Mouse (Mus musculus) erythroblast, adult 5-6 weeks (primary cell): ENCODE results near the gene Arhgap29. TPM values are rescaled to one million over a fixed set of nuclear protein-coding genes. Genes with fewer than 3 reads are reported as not detected.

Source experiments
- ATAC-seq: replicated peaks from 2 replicates; pipeline ENCODE4 v1.8.0; 2016; ENCODE audit warnings: moderate number of reproducible peaks, mild to moderate bottlenecking, moderate TSS enrichment, inconsistent platforms; ENCODE audit not compliant: poor library complexity, low FRiP score, severe bottlenecking
- total RNA-seq, 2 experiments: library from RNA; stranded (forward) in 1 of 2; stranded (reverse) in 1 of 2; fragments of 150-400 nt in 1 of 2; fragments of 200-764, 138-1000 nt in 1 of 2; gene quantifications; 2 replicates each; pipeline versions ENCODE4 v1.2.3 to v1.2.4; 2015 to 2017; ENCODE audit warnings: low replicate concordance in 2 of 2

Gene Arhgap29
- total RNA-seq (2015; ENCODE audit: low replicate concordance) (0.19 TPM in 1 of 2 replicates, not detected in the other), total RNA-seq (2017; ENCODE audit: low replicate concordance) (0.51 TPM in 1 of 2 replicates, not detected in the other)

DNA sequence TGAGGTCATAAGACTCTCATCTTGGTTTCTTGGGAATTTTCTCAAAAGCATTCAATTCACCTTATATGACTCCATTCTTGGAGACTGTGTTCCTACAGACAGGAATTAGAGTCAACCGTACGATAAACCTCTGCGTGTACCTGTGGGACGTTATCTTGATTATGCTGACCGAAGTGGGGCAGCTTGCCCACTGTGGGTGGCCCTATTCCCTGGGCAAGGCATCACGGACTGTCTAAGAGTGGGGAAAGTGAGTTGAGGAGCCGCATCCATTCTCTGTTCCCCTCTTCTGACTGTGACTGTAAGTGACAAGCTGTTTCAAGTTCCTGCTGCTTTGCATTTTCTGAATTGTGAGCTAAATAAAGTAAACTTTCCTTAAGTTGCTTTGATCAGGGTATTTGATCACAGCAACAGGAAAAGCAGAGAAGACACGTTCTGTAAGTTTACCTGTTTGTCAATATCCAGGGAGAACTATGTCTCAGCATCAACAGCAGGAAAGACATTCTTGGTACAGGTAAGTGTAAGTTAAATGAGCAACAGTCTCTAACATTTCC is at the start of gene Arhgap29:
Gene Arhgap29 (plus strand): TSS at position 501 of the 551 bp plus-strand sequence.
- ATAC-seq: no peak

GRCm38 (mm10) chr3:121902729-121903128 is 49.6 kb upstream of the Arhgap29 start:
- ATAC-seq: no peak

- no peak for ATAC-seq
These were observed 49.1 kb upstream of the Arhgap29 start for GRCm38 (mm10) chr3:121903286-121903685.

- no peak for ATAC-seq
These were observed 48.6 kb upstream of the Arhgap29 start for GRCm38 (mm10) chr3:121903695-121904094.

DNA sequence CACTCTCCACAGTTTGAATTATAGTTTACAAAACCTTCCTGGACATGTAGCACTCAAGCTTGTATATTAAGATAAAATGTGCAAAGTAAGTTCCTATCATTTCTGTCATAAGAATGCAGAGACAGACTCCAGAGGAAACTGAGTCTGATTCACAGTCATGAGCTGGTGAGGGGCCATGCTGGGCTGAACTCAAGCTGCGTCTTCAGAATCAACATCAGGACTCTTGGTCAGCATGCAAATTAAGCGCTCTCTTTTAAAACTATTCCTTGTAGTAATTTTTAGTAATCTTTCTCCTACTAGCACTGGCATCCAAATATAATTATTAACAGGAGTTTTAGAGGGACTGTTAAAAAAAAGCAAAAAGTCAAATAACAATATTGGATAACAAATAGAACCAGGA is 47.9 kb upstream of the Arhgap29 start:
- ATAC-seq: no peak

DNA sequence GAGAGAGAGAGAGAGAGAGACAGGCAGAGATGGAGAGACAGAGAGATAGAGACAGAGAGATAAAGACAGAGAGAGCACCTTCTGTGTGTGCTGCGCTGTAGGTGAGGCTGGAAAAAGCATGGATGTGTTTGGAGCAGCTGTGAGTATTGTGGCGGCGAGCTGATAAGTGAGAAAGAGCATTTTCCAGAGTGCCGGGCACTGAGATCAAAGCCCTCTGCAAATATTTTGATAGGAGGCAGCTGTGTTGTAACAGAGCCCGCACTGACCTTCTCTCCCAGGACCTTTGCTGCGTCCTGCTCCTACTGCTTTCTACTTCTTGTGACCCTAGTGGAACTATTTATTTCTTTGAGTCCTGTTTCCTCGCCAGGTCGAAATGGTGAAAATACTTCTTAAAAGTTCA is 45.7 kb upstream of the Arhgap29 start:
- ATAC-seq: no peak

DNA sequence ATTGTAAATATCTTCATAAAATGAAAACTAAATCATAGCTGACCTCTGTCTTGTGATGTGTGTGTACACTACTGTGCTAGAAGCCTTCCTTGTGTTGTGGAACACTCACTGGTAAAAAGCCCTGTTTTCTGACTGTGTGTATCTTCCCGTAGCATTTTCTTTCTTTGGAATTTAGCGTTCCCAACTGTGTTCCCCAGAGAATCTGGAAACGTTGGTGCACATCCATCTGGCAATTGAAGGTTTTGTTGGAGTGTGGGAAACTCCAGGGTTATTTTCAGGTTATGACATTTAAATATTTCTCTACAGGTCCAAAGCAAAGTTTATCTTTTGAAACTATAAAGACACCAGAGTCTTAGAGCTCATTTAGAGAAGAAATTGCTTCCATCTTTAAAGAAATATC is 43.2 kb upstream of the Arhgap29 start:
- no peak for ATAC-seq

- ATAC-seq: no peak
These were observed 38.9 kb upstream of the Arhgap29 start for GRCm38 (mm10) chr3:121913476-121913875.

GRCm38 (mm10) chr3:121914459-121915185 is 37.7 kb upstream of the Arhgap29 start:
- no peak for ATAC-seq

DNA sequence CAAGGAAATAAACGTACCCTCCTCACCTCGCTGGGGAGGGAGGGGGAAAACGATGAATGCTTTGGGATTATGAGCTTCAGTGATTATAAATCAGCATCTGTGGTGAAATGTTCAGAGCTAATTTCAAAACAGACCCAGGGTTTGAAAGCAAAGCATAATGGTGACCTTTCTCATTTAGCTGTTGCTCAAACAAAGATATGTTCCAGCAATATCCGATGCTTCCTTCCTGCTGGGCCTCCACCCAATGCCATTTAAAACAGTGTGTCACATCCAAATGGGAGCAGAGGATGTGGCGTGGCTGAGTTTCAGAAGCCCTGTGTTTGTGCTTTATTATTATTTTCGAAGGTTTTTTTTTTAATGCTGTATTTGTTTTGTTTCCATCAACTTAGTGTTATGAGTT is 37.1 kb upstream of the Arhgap29 start:
- no peak for ATAC-seq

DNA sequence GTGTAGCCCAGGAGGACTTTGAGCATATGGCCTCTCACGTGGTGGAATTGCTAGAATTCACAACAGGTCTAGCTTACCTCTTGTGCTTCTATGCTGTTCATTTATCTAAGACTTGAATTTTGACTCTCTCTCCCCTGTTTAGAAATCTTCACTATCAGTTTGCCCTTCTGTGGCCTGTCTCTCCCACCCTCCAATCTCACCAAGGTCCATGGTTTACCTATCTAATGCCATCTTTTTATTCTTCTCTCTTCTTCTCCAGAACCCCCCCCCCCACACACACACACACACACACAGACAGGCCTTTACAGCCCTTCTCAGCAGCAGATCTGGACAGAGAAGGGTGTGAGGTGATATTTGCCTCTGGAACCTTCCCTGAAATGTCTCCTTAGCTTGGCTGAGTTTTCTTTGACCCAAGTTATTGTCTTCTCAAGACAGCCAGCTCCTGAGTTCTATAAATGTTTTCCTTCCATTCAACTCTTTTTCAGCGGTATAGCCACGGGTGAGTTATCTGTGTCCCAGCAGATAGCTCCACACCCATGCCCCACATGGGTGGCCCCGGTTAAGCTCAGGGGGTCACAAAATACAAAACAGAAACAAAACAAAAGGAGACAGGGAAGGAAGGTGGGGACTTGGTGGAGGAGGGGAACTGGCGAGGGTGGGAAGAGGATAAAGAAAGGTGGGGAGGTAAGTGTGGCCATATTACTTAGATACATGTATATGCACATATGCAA is 35.4 kb upstream of the Arhgap29 start:
- ATAC-seq: no peak

DNA sequence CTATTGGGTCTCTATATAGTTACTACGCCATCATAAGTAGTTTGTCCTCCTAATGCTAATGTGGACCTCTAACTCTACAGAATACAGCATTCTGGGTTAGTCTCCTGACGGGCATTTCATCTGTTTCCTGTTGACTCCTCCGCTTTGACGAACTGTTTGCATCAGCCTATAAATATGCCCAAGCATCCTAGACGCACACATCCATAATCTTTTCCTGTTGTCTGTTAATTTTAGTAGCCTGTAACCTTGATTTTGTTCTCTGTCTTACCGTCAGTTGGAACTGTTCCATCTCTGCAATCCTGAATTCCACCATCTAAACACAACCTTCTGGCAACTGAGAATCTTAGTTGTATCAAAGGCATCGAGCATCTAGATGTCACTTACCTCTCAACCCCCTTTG is 34.7 kb upstream of the Arhgap29 start:
- ATAC-seq: no peak

DNA sequence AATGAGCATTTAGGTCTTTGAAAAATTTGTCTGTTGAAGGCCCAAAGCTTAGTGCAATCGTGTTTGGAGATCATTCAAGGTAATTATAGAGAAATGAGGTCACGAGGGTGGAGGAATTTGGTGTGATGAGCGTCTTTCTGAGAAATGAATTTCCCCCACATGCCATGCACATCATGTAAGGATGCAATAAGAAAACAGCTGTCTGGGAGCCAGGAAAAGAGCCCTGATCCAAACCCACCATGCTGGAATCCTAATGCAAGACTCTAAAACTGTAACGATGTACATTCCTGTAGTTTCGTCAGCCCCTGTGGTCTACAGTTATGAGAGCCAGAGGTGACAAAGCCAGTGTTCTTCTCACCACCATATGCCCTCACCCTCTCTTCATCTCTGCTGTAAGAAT is 32.4 kb upstream of the Arhgap29 start:
- no peak for ATAC-seq

GRCm38 (mm10) chr3:121920769-121921168 is 31.6 kb upstream of the Arhgap29 start:
- no peak for ATAC-seq

DNA sequence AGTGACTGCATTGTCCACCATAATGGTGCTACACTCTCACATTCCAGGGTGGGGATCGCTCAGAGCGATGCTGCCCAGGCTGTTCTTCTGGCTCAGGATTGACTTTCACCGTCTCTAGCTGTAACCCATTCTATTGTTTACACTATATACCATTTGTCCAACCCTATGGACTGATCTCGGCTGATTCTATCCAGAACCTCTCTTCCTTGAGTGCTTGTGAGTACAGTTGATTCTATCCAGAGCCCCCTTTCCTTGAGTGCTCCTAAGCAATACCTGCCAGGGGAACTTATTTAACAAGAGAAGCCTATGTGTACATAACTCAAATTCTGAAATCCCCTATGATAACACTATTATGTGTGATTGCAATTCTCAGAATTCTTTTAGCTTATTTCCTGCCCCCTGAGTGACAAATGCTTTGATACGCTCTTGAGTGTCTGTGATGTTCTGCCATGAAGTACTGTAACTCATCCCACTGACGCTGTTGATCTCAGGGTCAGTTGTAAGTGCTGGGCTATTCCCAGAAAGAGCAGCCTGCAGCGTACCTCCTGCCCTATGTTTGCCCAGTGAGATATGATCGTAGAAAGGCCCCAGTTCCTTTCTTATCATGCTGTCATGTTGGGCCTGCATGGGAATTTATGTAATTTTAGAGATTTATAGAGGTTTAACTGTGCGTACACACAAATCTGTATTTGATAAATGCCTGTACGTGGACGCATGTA is 27.4 kb upstream of the Arhgap29 start:
- no peak for ATAC-seq

DNA sequence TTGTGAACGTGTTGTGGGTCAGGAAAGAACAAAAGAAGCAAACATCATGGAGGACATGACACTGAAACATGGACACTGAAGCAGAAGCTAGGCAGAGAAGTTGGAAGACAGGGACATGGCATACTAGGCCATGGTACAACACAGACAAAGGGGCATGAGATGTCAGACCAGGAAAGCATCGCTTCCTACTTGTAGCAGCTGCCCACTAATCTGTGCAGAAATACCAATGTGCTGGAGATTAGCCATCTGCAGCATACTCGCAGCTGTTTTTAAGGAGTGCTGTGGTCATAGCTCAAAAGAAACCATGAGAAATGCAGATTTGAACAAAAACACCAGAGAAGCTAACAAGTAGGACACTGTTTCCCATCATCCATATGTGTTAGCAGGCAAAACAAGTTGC is 24.7 kb upstream of the Arhgap29 start:
- ATAC-seq: no peak

GRCm38 (mm10) chr3:121932815-121933214 is 19.5 kb upstream of the Arhgap29 start:
- no peak for ATAC-seq

- no peak for ATAC-seq
These were observed 16.1 kb upstream of the Arhgap29 start for GRCm38 (mm10) chr3:121936241-121936640.

GRCm38 (mm10) chr3:121937036-121937435 is 15.3 kb upstream of the Arhgap29 start:
- ATAC-seq: no peak

GRCm38 (mm10) chr3:121939658-121940057 is 12.7 kb upstream of the Arhgap29 start:
- no peak for ATAC-seq
